Mouse (Mus musculus) lung, embryonic 14.5 days (tissue): ENCODE results near the gene Prrg2. TPM values are rescaled to one million over a fixed set of nuclear protein-coding genes. Genes with fewer than 3 reads are reported as not detected.
"Not testable (repeated sequence)": the region's sequence is repeated elsewhere in the genome, so short reads cannot be mapped to it uniquely, and the experiment has no call there.

Experiments used
- ATAC-seq: fragments of 200-750 bp; cut with Nextera tagmentation; 2 replicates; pipeline ENCODE4 v1.8.0; 2017; ENCODE audit warnings: mild to moderate bottlenecking, moderate TSS enrichment, moderate library complexity; ENCODE audit not compliant: insufficient read depth
- DNase-seq: peaks from one replicate; pipeline ENCODE4 v3.0.0-alpha.2; 2015
- H3K27ac ChIP-seq: fragments of 300-500 bp; sonication (generic); 2 replicates; pipeline ENCODE4 v1.5.1; 2014; ENCODE audit warnings: low read depth, mild to moderate bottlenecking, moderate library complexity
- H3K27me3 ChIP-seq: fragments of 300-500 bp; sonication (generic); 2 replicates; pipeline ENCODE4 v1.6.1; 2014; ENCODE audit warnings: low read length, control low read depth; ENCODE audit not compliant: insufficient read depth
- H3K36me3 ChIP-seq: fragments of 300-500 bp; sonication (generic); 2 replicates; pipeline ENCODE4 v1.6.1; 2014; ENCODE audit warnings: control low read depth; ENCODE audit not compliant: insufficient read depth
- H3K4me1 ChIP-seq: fragments of 300-500 bp; sonication (generic); 2 replicates; pipeline ENCODE4 v1.6.1; 2014; ENCODE audit warnings: antibody characterized with exemption, control low read depth; ENCODE audit not compliant: insufficient read depth
- H3K4me2 ChIP-seq: fragments of 300-500 bp; sonication (generic); 2 replicates; pipeline ENCODE4 v1.6.1; 2014; ENCODE audit warnings: mild to moderate bottlenecking
- H3K4me3 ChIP-seq: fragments of 300-500 bp; sonication (generic); 2 replicates; pipeline ENCODE4 v1.5.1; 2014; ENCODE audit warnings: low read depth, low read length
- H3K9ac ChIP-seq: fragments of 300-500 bp; sonication (generic); 2 replicates; pipeline ENCODE4 v1.6.1; 2014
- H3K9me3 ChIP-seq: fragments of 300-500 bp; sonication (generic); 2 replicates; pipeline ENCODE4 v1.6.1; 2016; ENCODE audit warnings: low read depth, low read length, control low read depth
- CTCF ChIP-seq: IDR thresholded peaks from 2 replicates; pipeline ENCODE4 v1.5.1; 2016; ENCODE audit warnings: antibody characterized with exemption, low read depth
- WGBS: fragments of 180-500 bp; shearing (Covaris S2); extraction: QIAGEN DNeasy Blood & Tissue Kit; methylation state at CpG from one replicate; pipeline ENCODE4 v1.1.7; 2014; 5-methylcytosine and 5-hydroxymethylcytosine counted together
- polyA plus RNA-seq: library from polyadenylated mRNA; unstranded; fragments of >200 nt; fragmentation: Nextera tagmentation; extraction: Ambion mirVana; gene quantifications from 2 replicates; pipeline ENCODE4 v1.2.1, GENCODE M21; 2014

Gene Prrg2
- polyA plus RNA-seq, 1 experiment from 2014 or later, result 19.2 TPM

GRCm38 (mm10) chr7:45025601-45026220 is 36.8 kb downstream of the Prrg2 start:
- Histone ChIP-seq H3K9me3 (no peaks in the 10 kb centered on the region), H3K36me3 (peaks cover 42% of the 10 kb centered on the region), H3K4me1 (no peaks in the 10 kb centered on the region), H3K9ac (no peak overlapping the region), H3K27me3 (no peaks in the 10 kb centered on the region), H3K4me3 (no peak overlapping the region), H3K4me2 (no peak overlapping the region), H3K27ac (no peak overlapping the region)
- 64% methylated on average over 8 of the region's 8 CpGs for WGBS
- no peak for TF ChIP-seq CTCF
- no peak for ATAC-seq
- peak; percentile 8 for DNase-seq

- H3K4me3 ChIP-seq, result no peak overlapping the region
- TF ChIP-seq CTCF, result no peak
- ATAC-seq (peak; percentile 16; the same call in 1 of the 2 replicates), DNase-seq (peak; percentile 13)
- H3K4me1 ChIP-seq, result no peaks in the 10 kb centered on the region
- 84% methylated on average over 15 of the region's 15 CpGs for WGBS
- H3K9ac ChIP-seq, result no peak overlapping the region
- no peaks in the 10 kb centered on the region for H3K9me3 ChIP-seq
- H3K36me3 ChIP-seq, result peaks cover 31% of the 10 kb centered on the region
- no peak overlapping the region for H3K4me2 ChIP-seq
- H3K27ac ChIP-seq, result no peak overlapping the region
- no peaks in the 10 kb centered on the region for H3K27me3 ChIP-seq
These were observed 37.9 kb downstream of the Prrg2 start for GRCm38 (mm10) chr7:45024281-45025248.

GRCm38 (mm10) chr7:45023711-45024110 is 38.8 kb downstream of the Prrg2 start:
- H3K4me2 ChIP-seq, H3K27me3 ChIP-seq, H3K4me1 ChIP-seq, H3K9me3 ChIP-seq, H3K27ac ChIP-seq, H3K4me3 ChIP-seq, ATAC-seq, H3K9ac ChIP-seq: not testable (repeated sequence)
- 77% methylated on average over 5 of the region's 5 CpGs for WGBS
- DNase-seq, result peak; percentile 47
- peaks cover 22% of the 10 kb centered on the region for H3K36me3 ChIP-seq
- TF ChIP-seq CTCF, result peak; percentile 38

GRCm38 (mm10) chr7:45020225-45020624 is 42.3 kb downstream of the Prrg2 start:
- H3K4me1 ChIP-seq, result 0 out of 2 replicates have a peak, but pooled peaks cover 7% of the 10 kb centered on the region
- no peak for TF ChIP-seq CTCF
- no peaks in the 10 kb centered on the region for H3K27me3 ChIP-seq
- no peaks in the 10 kb centered on the region for H3K9me3 ChIP-seq
- DNase-seq, result no peak
- no peaks in the 10 kb centered on the region for H3K36me3 ChIP-seq
- H3K4me3 ChIP-seq, result no peak overlapping the region
- no peak overlapping the region for H3K9ac ChIP-seq
- no peak overlapping the region for H3K4me2 ChIP-seq
- H3K27ac ChIP-seq, result no peak overlapping the region
- no peak for ATAC-seq
- 66% methylated on average over 9 of the region's 9 CpGs for WGBS

- Histone ChIP-seq H3K4me3 (peak overlapping the region; percentile 96), H3K27me3 (no peaks in the 10 kb centered on the region), H3K4me1 (peaks cover 15% of the 10 kb centered on the region), H3K9ac (0 out of 2 replicates have a peak overlapping the region, but pooled peaks have one; percentile 14), H3K4me2 (peak overlapping the region; percentile 68), H3K9me3 (no peaks in the 10 kb centered on the region), H3K36me3 (0 out of 2 replicates have a peak, but pooled peaks cover 3% of the 10 kb centered on the region), H3K27ac (peak overlapping the region; percentile 21; the same call in 1 of the 2 replicates)
- ATAC-seq (no peak), DNase-seq (peak; percentile 71)
- WGBS, result 29% methylated on average over 8 of the region's 8 CpGs
- TF ChIP-seq CTCF, result no peak
These were observed 43.4 kb downstream of the Prrg2 start for GRCm38 (mm10) chr7:45019031-45019571.

- DNase-seq (peak; percentile 98), ATAC-seq (peak; percentile 93)
- Histone ChIP-seq H3K4me2 (peak within 1 kb of the TSS; percentile 68), H3K9me3 (no peaks in the 10 kb centered on the region), H3K4me3 (peak within 1 kb of the TSS; percentile 96), H3K9ac (peak within 1 kb of the TSS; percentile 92), H3K4me1 (peaks cover 15% of the 10 kb centered on the region), H3K36me3 (peaks cover 19% of the 10 kb centered on the region), H3K27ac (peak within 1 kb of the TSS; percentile 98), H3K27me3 (no peaks in the 10 kb centered on the region)
- WGBS, result 0% methylated on average over 36 of the region's 36 CpGs
- TF ChIP-seq CTCF, result no peak; the same call in 1 of the 2 replicates
These were observed 45.0 kb downstream of the Prrg2 start, which contains the start of gene Rras for GRCm38 (mm10) chr7:45017242-45018061. Gene Rras (plus strand): TSS chr7:45017961.
